Comparison of ENCODE assay signal across 10 mouse cellular contexts in the genomic region with DNA sequence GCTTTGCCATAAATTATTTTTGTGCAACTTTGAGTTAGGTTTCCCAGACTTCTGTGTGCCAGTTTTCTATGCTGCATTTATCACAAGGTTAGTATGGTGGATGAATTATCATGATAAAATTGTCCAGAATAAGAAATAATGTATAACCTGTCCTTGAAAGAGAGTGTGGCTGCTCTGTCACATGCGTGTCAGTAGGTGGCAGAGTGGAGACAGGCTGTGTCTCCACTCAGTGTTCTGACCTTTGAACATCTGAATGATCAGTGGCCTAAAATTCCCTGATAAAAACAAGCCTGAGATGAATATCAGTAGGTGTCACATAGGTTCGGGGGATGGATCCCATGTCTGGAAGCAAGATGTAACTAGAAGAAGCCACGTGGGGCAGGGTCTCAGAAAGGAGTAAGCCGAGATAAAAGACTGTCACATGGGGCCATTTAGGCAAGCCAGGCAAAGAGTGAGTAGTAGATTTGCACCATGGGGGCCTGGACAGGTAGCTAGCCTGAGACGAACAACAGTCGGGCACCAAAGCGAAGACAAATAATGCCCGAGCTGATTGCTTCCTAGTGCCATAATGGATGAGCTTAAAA.
DNase-seq lines count a peak whose midpoint lies in the region; ATAC-seq and TF ChIP-seq lines count a peak whose summit lies in the region.
"Had no signal": no experiment of that assay in that cellular context is flagged by ENCODE, and none has a peak within 500 bp of the region (broad histone marks: within the 10 kb centered on the region; RNA-seq: fewer than 3 reads in every experiment).

No protein-coding gene starts in this region.

- ATAC-seq in hindbrain, embryonic 16.5 days: peak; percentile 9; the same call in 1 of the 2 replicates
- ATAC-seq in midbrain, embryonic 11.5 days (ENCODE audit: low FRiP score): peak; percentile 63
- ATAC-seq in midbrain, embryonic 16.5 days: no peak
- no peak for ATAC-seq in stomach, postnatal 0 days (ENCODE audit: low FRiP score, low TSS enrichment)

- H3K9me3 ChIP-seq in hindbrain, embryonic 16.5 days (ENCODE audit: control insufficient read depth, low read length): no peaks in the 10 kb centered on the region
- H3K9me3 ChIP-seq in hindbrain, embryonic 10.5 days: no peaks in the 10 kb centered on the region
- H3K9me3 ChIP-seq in midbrain, embryonic 11.5 days (ENCODE audit: control insufficient read depth, low read length): no peaks in the 10 kb centered on the region
- H3K9me3 ChIP-seq in midbrain, embryonic 16.5 days (replicated peaks; ENCODE audit: control insufficient read depth, low read length, poor library complexity, severe bottlenecking): no peaks in the 10 kb centered on the region
- no peaks in the 10 kb centered on the region for H3K9me3 ChIP-seq in stomach, postnatal 0 days (ENCODE audit: control insufficient read depth, low read length)

- no peaks in the 10 kb centered on the region for H3K36me3 ChIP-seq in hindbrain, embryonic 16.5 days (ENCODE audit: control insufficient read depth, insufficient read depth, low read length)
- H3K36me3 ChIP-seq in hindbrain, embryonic 10.5 days: no peaks in the 10 kb centered on the region
- no peaks in the 10 kb centered on the region for H3K36me3 ChIP-seq in midbrain, embryonic 11.5 days (ENCODE audit: control insufficient read depth, insufficient read depth, low read length)
- H3K36me3 ChIP-seq in midbrain, embryonic 16.5 days (ENCODE audit: control insufficient read depth, insufficient read depth, low read length): no peaks in the 10 kb centered on the region
- H3K36me3 ChIP-seq in stomach, postnatal 0 days (ENCODE audit: control insufficient read depth, insufficient read depth, low read length): no peaks in the 10 kb centered on the region

- no peak for TF ChIP-seq EP300 in stomach, postnatal 0 days (optimal IDR thresholded peaks at IDR 0.05)

- H3K4me1 ChIP-seq in hindbrain, embryonic 16.5 days (ENCODE audit: control insufficient read depth, insufficient read depth, low read depth, low read length): no peaks in the 10 kb centered on the region
- H3K4me1 ChIP-seq in hindbrain, embryonic 10.5 days (replicated peaks): no peaks in the 10 kb centered on the region
- H3K4me1 ChIP-seq in midbrain, embryonic 11.5 days (ENCODE audit: control insufficient read depth, insufficient read depth, low read length): no peaks in the 10 kb centered on the region
- H3K4me1 ChIP-seq in midbrain, embryonic 16.5 days (ENCODE audit: control insufficient read depth, insufficient read depth, low read length): 0 out of 2 replicates have a peak, but pooled peaks cover 2% of the 10 kb centered on the region
- no peaks in the 10 kb centered on the region for H3K4me1 ChIP-seq in stomach, postnatal 0 days (replicated peaks; ENCODE audit: control insufficient read depth, insufficient read depth)

- no peaks in the 10 kb centered on the region for H3K27me3 ChIP-seq in hindbrain, embryonic 16.5 days (replicated peaks; ENCODE audit: control insufficient read depth, insufficient read depth, low read length)
- no peaks in the 10 kb centered on the region for H3K27me3 ChIP-seq in hindbrain, embryonic 10.5 days (ENCODE audit: insufficient read depth, poor library complexity, severe bottlenecking)
- no peaks in the 10 kb centered on the region for H3K27me3 ChIP-seq in midbrain, embryonic 11.5 days (ENCODE audit: control insufficient read depth, insufficient read depth, low read length)
- H3K27me3 ChIP-seq in midbrain, embryonic 16.5 days (ENCODE audit: control insufficient read depth, insufficient read depth, low read depth, low read length): no peaks in the 10 kb centered on the region
- H3K27me3 ChIP-seq in stomach, postnatal 0 days (ENCODE audit: control insufficient read depth, insufficient read depth, low read length): no peaks in the 10 kb centered on the region

- WGBS in hindbrain, embryonic 16.5 days: 74% methylated on average over 8 of the region's 8 CpGs
- 77% methylated on average over 8 of the region's 8 CpGs for WGBS in hindbrain, embryonic 10.5 days
- WGBS in midbrain, embryonic 11.5 days: 72% methylated on average over 8 of the region's 8 CpGs
- 70% methylated on average over 8 of the region's 8 CpGs for WGBS in midbrain, embryonic 16.5 days
- 67% methylated on average over 8 of the region's 8 CpGs for WGBS in stomach, postnatal 0 days

- TF ChIP-seq CTCF in stomach, postnatal 0 days (IDR thresholded peaks at IDR 0.05; ENCODE audit: low read depth): peak; percentile 68

- no peak overlapping the region for H3K9ac ChIP-seq in hindbrain, embryonic 16.5 days (ENCODE audit: low read depth, low read length)
- H3K9ac ChIP-seq in midbrain, embryonic 11.5 days (ENCODE audit: low read length): no peak overlapping the region
- no peak overlapping the region for H3K9ac ChIP-seq in midbrain, embryonic 16.5 days (ENCODE audit: low read depth, low read length)
- no peak overlapping the region for H3K9ac ChIP-seq in stomach, postnatal 0 days (ENCODE audit: low read length)

- no peak overlapping the region for H3K4me2 ChIP-seq in hindbrain, embryonic 16.5 days (ENCODE audit: low read length)
- no peak overlapping the region for H3K4me2 ChIP-seq in midbrain, embryonic 11.5 days
- no peak overlapping the region for H3K4me2 ChIP-seq in midbrain, embryonic 16.5 days (ENCODE audit: low read length)
- no peak overlapping the region for H3K4me2 ChIP-seq in stomach, postnatal 0 days (replicated peaks; ENCODE audit: low read depth)

- DNase-seq in adrenal gland, postnatal 10 days: peak; percentile 18
- no peak for DNase-seq in adrenal gland, postnatal 25 days
- DNase-seq in hindbrain, embryonic 10.5 days (ENCODE audit: low spot score): no peak
- DNase-seq in midbrain, embryonic 11.5 days (ENCODE audit: low spot score, missing footprints): no peak
- DNase-seq in stomach, postnatal 0 days (ENCODE audit: low spot score): no peak
- DNase-seq in thymus, postnatal 4 days: no peak
- DNase-seq: heart, postnatal 36 days; layer of hippocampus, adult 9-11 months had no signal

- no peak overlapping the region for H3K4me3 ChIP-seq in hindbrain, embryonic 16.5 days (ENCODE audit: low read length)
- no peak overlapping the region for H3K4me3 ChIP-seq in hindbrain, embryonic 10.5 days
- no peak overlapping the region for H3K4me3 ChIP-seq in midbrain, embryonic 11.5 days (ENCODE audit: low read depth, low read length)
- no peak overlapping the region for H3K4me3 ChIP-seq in midbrain, embryonic 16.5 days (ENCODE audit: low read depth, low read length)
- H3K4me3 ChIP-seq in stomach, postnatal 0 days (ENCODE audit: low read depth, low read length): no peak overlapping the region

- H3K27ac ChIP-seq in hindbrain, embryonic 16.5 days (ENCODE audit: low read depth, low read length): no peak overlapping the region
- no peak overlapping the region for H3K27ac ChIP-seq in hindbrain, embryonic 10.5 days
- H3K27ac ChIP-seq in midbrain, embryonic 11.5 days (ENCODE audit: low read depth, low read length): no peak overlapping the region
- no peak overlapping the region for H3K27ac ChIP-seq in midbrain, embryonic 16.5 days (ENCODE audit: low read length)
- H3K27ac ChIP-seq in stomach, postnatal 0 days (replicated peaks): no peak overlapping the region

Comparison
In these comparisons a context has a peak if more than half of its experiments do, and no peak if none do; other contexts are left out.
1. ATAC-seq: peak in hindbrain, embryonic 16.5 days (single experiment) and midbrain, embryonic 11.5 days (single experiment); none in midbrain, embryonic 16.5 days (single experiment) and stomach, postnatal 0 days (single experiment).